Mouse (Mus musculus): ENCODE measurements at regions not wholly inside any gene's neighbourhood (a gene's known extent, or its start where the extent isn't known, plus 50 kb on each side); places are given as distances from the start of the nearest gene placed in this dataset.
"Not testable (repeated sequence)": the region's sequence is repeated elsewhere in the genome, so short reads cannot be mapped to it uniquely, and the experiment has no call there.

DNA sequence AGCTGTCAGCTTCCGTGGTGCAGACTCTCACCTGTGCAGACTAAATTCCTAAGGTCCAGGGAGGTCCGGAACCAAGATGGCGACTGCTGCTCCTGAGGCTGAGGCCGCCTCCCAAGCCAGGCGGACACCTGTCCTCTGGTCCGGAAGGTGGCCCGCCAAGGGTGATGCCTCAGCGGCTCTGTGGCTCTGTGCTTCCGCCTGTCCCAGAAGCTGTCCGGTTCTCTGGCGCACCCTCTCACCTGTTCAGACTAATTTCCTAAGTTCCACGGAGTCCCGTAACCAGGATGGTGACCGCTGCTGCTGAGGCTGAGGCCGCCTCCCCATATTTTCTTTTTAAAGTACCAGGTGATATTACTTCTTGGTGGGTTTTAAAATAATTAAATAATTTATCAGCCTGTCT, 65.4 kb upstream of the B3galnt2 start:
- not testable (repeated sequence) for DNase-seq

DNA sequence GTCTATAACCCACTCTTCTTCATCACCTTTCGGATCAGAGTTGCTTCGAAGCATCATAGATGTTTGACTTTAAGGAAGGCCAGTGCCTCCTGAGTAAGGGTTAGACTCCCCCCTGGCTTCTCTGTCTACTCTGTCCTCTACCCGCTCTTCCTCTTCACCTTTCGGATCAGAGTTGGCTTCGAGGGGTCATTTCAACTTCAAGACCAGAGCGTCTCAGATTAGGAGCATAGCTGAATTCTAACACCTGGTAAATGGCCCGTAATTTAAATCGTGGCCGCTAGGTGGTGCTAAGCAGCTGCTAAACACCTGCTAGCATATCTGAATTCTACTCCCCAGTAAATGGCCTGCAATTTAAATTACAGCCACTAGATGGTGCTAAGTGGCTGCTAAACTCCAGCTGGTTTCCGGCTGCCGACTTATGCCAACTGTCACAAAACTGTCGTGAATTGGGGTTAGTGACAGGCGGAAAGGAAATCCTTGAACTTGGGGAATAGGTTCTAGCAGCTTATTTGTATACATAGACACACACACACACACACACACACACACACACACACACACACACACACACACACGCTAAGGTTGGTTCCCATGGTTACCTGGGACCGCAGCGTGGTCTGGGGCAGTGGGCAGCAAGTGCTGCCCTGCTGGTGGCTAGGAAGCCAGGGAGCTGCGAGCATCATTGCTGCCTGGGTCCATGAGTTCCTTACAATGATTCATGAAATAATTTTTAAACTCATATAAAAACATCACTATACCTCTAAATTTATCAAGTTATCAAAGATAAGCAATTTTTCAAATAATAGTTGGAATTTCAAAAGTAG, 64.8 kb upstream of the B3galnt2 start:
- peak; percentile 90 to 93 for DNase-seq

DNA sequence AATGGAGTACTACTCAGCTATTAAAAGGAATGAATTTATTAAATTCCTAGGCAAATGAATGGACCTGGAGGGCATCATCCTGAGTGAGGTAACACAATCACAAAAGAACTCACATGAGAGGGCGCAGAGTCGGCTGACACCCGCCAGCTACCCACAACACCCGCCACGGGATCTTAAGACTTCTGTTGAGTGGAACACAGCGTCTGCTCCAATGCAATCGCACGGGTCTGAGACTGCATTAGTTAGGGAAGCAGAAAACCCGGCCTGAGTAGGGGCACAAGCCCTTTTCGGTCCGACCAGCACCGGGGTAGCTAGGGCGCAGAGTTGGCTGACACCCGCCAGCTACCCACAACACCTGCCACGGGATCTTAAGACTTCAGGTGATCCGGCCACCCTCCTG, 52.1 kb upstream of the B3galnt2 start:
- not testable (repeated sequence) for DNase-seq

All from kidney, postnatal 4 days (tissue).